Mouse (Mus musculus) cerebellum, adult 2 months (tissue): ENCODE measurements around the gene Ngdn.

Source experiments
- CTCF ChIP-seq: fragments of 200-500 bp; IDR thresholded peaks from 2 replicates; pipeline ENCODE4 v1.5.1; 2011; ENCODE audit warnings: low read depth, mild to moderate bottlenecking, control low read depth, low read length, moderate library complexity, borderline replicate concordance; ENCODE audit not compliant: insufficient read depth
- POLR2A ChIP-seq: fragments of 200-500 bp; IDR thresholded peaks from 2 replicates; pipeline ENCODE4 v1.6.1; 2011; ENCODE audit warnings: low read length, control low read depth, borderline replicate concordance; ENCODE audit not compliant: insufficient read depth

- TF ChIP-seq CTCF = no peak
- TF ChIP-seq POLR2A = no peak
Observed at GRCm38 (mm10) chr14:55028333-55028835, 13.1 kb downstream of the Ngdn start.
